Mouse (Mus musculus) lung, adult 2 months (tissue): ENCODE results near the gene Glce.

Source experiments
- CTCF ChIP-seq: fragments of 200-500 bp; IDR thresholded peaks from 2 replicates; pipeline ENCODE4 v1.5.1; 2011; ENCODE audit warnings: mild to moderate bottlenecking, low read length, control low read depth; ENCODE audit not compliant: insufficient read depth
- POLR2A ChIP-seq: fragments of 200-500 bp; IDR thresholded peaks from 2 replicates; pipeline ENCODE4 v1.6.1; 2011; ENCODE audit warnings: low read depth, mild to moderate bottlenecking, control low read depth, low read length, borderline replicate concordance; ENCODE audit errors: extremely low read depth

GRCm38 (mm10) chr9:62040008-62040608, 82.3 kb downstream of the Glce start:
- TF ChIP-seq CTCF (peak; percentile 95), POLR2A (no peak)
